Mouse (Mus musculus) E14TG2a.4 (cell line): ENCODE data around the gene Glis3.

Source experiments
- CTCF ChIP-seq: conservative IDR thresholded peaks from 2 replicates; pipeline ENCODE4 v1.5.1; 2014; ENCODE audit warnings: low read length
- NANOG ChIP-seq: IDR thresholded peaks from 2 replicates; pipeline ENCODE4 v1.6.1; 2014; ENCODE audit warnings: borderline replicate concordance, low read length, mixed read lengths
- POU5F1 ChIP-seq: IDR thresholded peaks from 2 replicates; pipeline ENCODE4 v1.6.1; 2014; ENCODE audit warnings: low read length, borderline replicate concordance

GRCm38 (mm10) chr19:28561697-28562002, 118.2 kb downstream of the Glis3 start:
- TF ChIP-seq CTCF (no peak), NANOG (no peak), POU5F1 (no peak)
